Mouse (Mus musculus): ENCODE results near the gene Otp. TPM values are rescaled to one million over a fixed set of nuclear protein-coding genes. Genes with fewer than 3 reads are reported as not detected.

Gene Otp
- total RNA-seq (2012; rRNA removed) (not detected in 2 replicates), total RNA-seq (2014; rRNA removed) (not detected in 2 replicates), polyA plus RNA-seq (2012; ENCODE audit: insufficient read length, low read depth) (not detected in 2 replicates)

DNA sequence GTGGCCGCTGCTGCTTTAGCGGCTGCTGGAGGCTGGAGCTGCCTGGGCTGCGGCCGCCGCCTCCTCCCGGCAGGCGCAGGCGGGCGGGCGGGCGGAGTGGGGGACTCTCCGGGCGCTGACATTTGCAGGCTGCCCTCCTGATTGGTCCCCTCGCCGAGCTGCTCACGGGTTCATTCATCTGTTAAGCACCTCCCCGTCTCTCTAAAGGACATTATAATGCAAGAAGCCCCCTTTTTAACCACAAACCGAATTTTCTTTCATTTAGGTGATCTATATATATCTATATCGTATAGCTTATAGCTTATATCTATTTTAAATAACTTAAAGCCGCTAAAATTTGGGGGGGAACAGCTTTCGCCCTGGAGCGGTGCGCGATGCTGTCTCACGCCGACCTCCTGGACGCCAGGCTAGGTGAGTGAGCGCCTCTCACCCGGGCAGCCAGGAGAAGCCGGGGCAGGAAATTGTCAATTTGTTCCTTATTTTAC lies at the start of gene Otp:
Otp (plus strand) TSS at position 207 of the 485 bp plus-strand sequence.
- Histone ChIP-seq H3K4me2 (ENCODE audit: insufficient read depth, low read depth, poor library complexity, severe bottlenecking) (no peak within 1 kb of the TSS), H3K9ac (ENCODE audit: insufficient read depth, low read depth) (no peak within 1 kb of the TSS), H3K36me3 (replicated peaks in 1 of 2; ENCODE audit: control insufficient read depth in 1 of 2, insufficient read depth in 1 of 2, low read length in 1 of 2) (no peaks in the 10 kb centered on the region), H3K27me3 (replicated peaks) (no peaks in the 10 kb centered on the region), H3K9me3 (replicated peaks; ENCODE audit: low read length) (peaks cover 16% of the 10 kb centered on the region), H3K79me2 (replicated peaks; ENCODE audit: control insufficient read depth, extremely low read depth, insufficient read depth, poor library complexity, severe bottlenecking) (no peaks in the 10 kb centered on the region), H3K27ac (ENCODE audit: insufficient read depth, low read depth) (no peak within 1 kb of the TSS), H3K4me3 (replicated peaks in 1 of 3; ENCODE audit: low read depth in 2 of 3, low read length in 2 of 3, poor library complexity in 1 of 3) (no peak within 1 kb of the TSS), H3K4me1 (ENCODE audit: control insufficient read depth in 1 of 2, insufficient read depth in 2 of 2) (peaks cover 0 to 6% of the 10 kb centered on the region in 2 experiments; a peak in 2 of 4 replicates)
- DNase-seq (ENCODE audit: extremely low read depth), result no peak
- in situ Hi-C loops (cut with MboI; ENCODE audit: low pct_ligation_motif_present, low pct_unique_long_range_greater_than_20kb, low sequenced_read_pairs) (no loop called here), dilution Hi-C loops (cut with MboI; ENCODE audit: extremely low pct_ligation_motif_present, extremely low pct_unique_long_range_greater_than_20kb, low sequenced_read_pairs) (no loop called here)
- no peak for TF ChIP-seq NELFE (IDR thresholded peaks at IDR 0.05; ENCODE audit: low read depth, low read length)

DNA sequence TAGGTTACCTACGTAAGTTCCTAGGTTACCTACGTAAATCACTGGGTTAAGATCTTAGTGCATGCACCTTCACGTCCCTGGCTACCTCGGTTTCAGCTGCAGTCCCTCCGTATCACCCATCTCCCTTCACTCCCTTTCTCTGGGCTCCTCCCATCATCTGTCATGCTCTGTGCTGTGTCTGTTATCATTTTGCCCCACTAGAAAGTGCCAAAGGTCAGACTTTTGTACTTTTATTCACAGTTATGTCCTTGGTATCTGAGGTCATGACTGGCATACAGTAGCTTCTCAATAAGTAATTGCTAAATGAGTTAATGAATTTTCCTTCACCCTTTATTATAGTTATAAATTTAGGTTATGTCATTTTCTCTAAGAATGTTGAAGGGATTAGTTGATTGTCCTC lies 49.0 kb upstream of the Otp start:
- TF ChIP-seq USF1 (IDR thresholded peaks at IDR 0.05; ENCODE audit: low read depth, low read length) (no peak), E2F4 (IDR thresholded peaks at IDR 0.05; ENCODE audit: insufficient replicate concordance, low read depth, low read length) (no peak), CHD2 (IDR thresholded peaks at IDR 0.05; ENCODE audit: low read length) (no peak), SIN3A (IDR thresholded peaks at IDR 0.05; ENCODE audit: low read length) (no peak), UBTF (IDR thresholded peaks at IDR 0.05; ENCODE audit: low read depth, low read length) (no peak), POLR2A (IDR thresholded peaks at IDR 0.05; ENCODE audit: low read depth, low read length) (no peak), EP300 (IDR thresholded peaks at IDR 0.05; ENCODE audit: low read length) (no peak), SMC3 (IDR thresholded peaks at IDR 0.05; ENCODE audit: low read depth, low read length) (no peak), IRF4 (IDR thresholded peaks at IDR 0.05; ENCODE audit: low read depth, low read length) (no peak), MEF2A (IDR thresholded peaks at IDR 0.05; ENCODE audit: borderline replicate concordance, low read depth, low read length) (no peak), MAZ (IDR thresholded peaks at IDR 0.05; ENCODE audit: low read depth, low read length) (no peak), NRF1 (IDR thresholded peaks at IDR 0.05; ENCODE audit: low read depth, low read length) (no peak), BHLHE40 (IDR thresholded peaks at IDR 0.05; ENCODE audit: low read depth, low read length) (no peak)
- Histone ChIP-seq H3K36me3 (replicated peaks in 1 of 2; ENCODE audit: control insufficient read depth in 1 of 2, insufficient read depth in 1 of 2, low read length in 1 of 2) (peaks cover 6 to 41% of the 10 kb centered on the region in 2 experiments), H3K9ac (ENCODE audit: insufficient read depth, low read depth) (no peak overlapping the region), H3K4me1 (ENCODE audit: control insufficient read depth in 1 of 2, insufficient read depth in 2 of 2) (peaks cover 0 to 23% of the 10 kb centered on the region in 2 experiments; a peak in 2 of 4 replicates), H3K79me2 (replicated peaks; ENCODE audit: control insufficient read depth, extremely low read depth, insufficient read depth, poor library complexity, severe bottlenecking) (peaks cover 7% of the 10 kb centered on the region), H3K4me2 (ENCODE audit: insufficient read depth, low read depth, poor library complexity, severe bottlenecking) (no peak overlapping the region), H3K27me3 (replicated peaks) (no peaks in the 10 kb centered on the region), H3K9me3 (replicated peaks; ENCODE audit: low read length) (no peaks in the 10 kb centered on the region), H3K27ac (ENCODE audit: insufficient read depth, low read depth) (no peak overlapping the region), H3K4me3 (replicated peaks in 1 of 3; ENCODE audit: low read depth in 2 of 3, low read length in 2 of 3, poor library complexity in 1 of 3) (no peak overlapping the region)
- no peak for DNase-seq (ENCODE audit: extremely low read depth)
- dilution Hi-C loops (cut with MboI; ENCODE audit: extremely low pct_ligation_motif_present, extremely low pct_unique_long_range_greater_than_20kb, low sequenced_read_pairs) (no loop called here), in situ Hi-C loops (cut with MboI; ENCODE audit: low pct_ligation_motif_present, low pct_unique_long_range_greater_than_20kb, low sequenced_read_pairs) (no loop called here)

DNA sequence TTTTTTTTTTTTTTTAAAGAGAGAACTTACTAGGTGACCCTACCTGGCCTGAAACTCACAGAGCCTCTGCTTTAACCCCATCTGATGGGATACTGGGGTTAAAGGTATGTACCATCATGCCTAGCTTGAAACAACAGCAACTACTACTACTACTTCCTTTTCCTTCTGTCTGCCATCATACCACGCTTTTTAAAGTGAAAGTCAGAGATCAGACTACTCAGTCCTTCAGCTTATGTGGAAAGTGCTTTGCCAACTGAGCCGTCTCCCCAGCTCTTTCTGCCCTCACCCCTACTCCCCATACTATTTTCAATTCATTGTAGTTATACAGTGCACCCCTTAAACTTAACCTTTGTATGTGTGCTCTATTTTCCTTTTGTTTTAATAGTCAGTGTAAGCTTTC lies 48.4 kb upstream of the Otp start:
- dilution Hi-C loops (cut with MboI; ENCODE audit: extremely low pct_ligation_motif_present, extremely low pct_unique_long_range_greater_than_20kb, low sequenced_read_pairs) (no loop called here), in situ Hi-C loops (cut with MboI; ENCODE audit: low pct_ligation_motif_present, low pct_unique_long_range_greater_than_20kb, low sequenced_read_pairs) (no loop called here)
- no peak overlapping the region for H3K27ac ChIP-seq (ENCODE audit: insufficient read depth, low read depth)
- no peaks in the 10 kb centered on the region for H3K27me3 ChIP-seq (replicated peaks)
- TF ChIP-seq UBTF (IDR thresholded peaks at IDR 0.05; ENCODE audit: low read depth, low read length) (no peak), CHD1 (IDR thresholded peaks at IDR 0.05; ENCODE audit: low read depth, low read length) (no peak), ZMIZ1 (IDR thresholded peaks at IDR 0.05; ENCODE audit: low read depth, low read length) (no peak), IRF4 (IDR thresholded peaks at IDR 0.05; ENCODE audit: low read depth, low read length) (no peak), EP300 (IDR thresholded peaks at IDR 0.05; ENCODE audit: low read length) (no peak), NELFE (IDR thresholded peaks at IDR 0.05; ENCODE audit: low read depth, low read length) (no peak), MAX (IDR thresholded peaks at IDR 0.05; ENCODE audit: low read length) (no peak), NRF1 (IDR thresholded peaks at IDR 0.05; ENCODE audit: low read depth, low read length) (no peak)
- H3K4me3 ChIP-seq (replicated peaks in 1 of 3; ENCODE audit: low read depth in 2 of 3, low read length in 2 of 3, poor library complexity in 1 of 3), result no peak overlapping the region
- no peak for DNase-seq (ENCODE audit: extremely low read depth)
- no peak overlapping the region for H3K4me2 ChIP-seq (ENCODE audit: insufficient read depth, low read depth, poor library complexity, severe bottlenecking)
- no peaks in the 10 kb centered on the region for H3K9me3 ChIP-seq (replicated peaks; ENCODE audit: low read length)
- H3K9ac ChIP-seq (ENCODE audit: insufficient read depth, low read depth), result no peak overlapping the region
- H3K79me2 ChIP-seq (replicated peaks; ENCODE audit: control insufficient read depth, extremely low read depth, insufficient read depth, poor library complexity, severe bottlenecking), result peaks cover 7% of the 10 kb centered on the region
- peaks cover 0 to 19% of the 10 kb centered on the region in 2 experiments; a peak in 2 of 4 replicates for H3K4me1 ChIP-seq (ENCODE audit: control insufficient read depth in 1 of 2, insufficient read depth in 2 of 2)
- peaks cover 6 to 43% of the 10 kb centered on the region in 2 experiments for H3K36me3 ChIP-seq (replicated peaks in 1 of 2; ENCODE audit: control insufficient read depth in 1 of 2, insufficient read depth in 1 of 2, low read length in 1 of 2)

All from CH12.LX (cell line).